Mouse (Mus musculus): ENCODE data around the gene Ankrd11.

- TF ChIP-seq POLR2A (IDR thresholded peaks at IDR 0.05; ENCODE audit: control insufficient read depth, low read depth, low read length) (no peak), CTCF (IDR thresholded peaks at IDR 0.05; ENCODE audit: control insufficient read depth, insufficient read depth, insufficient replicate concordance, low read depth, low read length) (no peak)
Measured at GRCm38 (mm10) chr8:122945775-122946174, 96.3 kb downstream of the Ankrd11 start.
